Mouse (Mus musculus) C2C12 (cell line): ENCODE results near the gene Gm11214. TPM values are rescaled to one million over a fixed set of nuclear protein-coding genes. Genes with fewer than 3 reads are reported as not detected.

Experiments used
- H3K27me3 ChIP-seq: one replicate; pipeline ENCODE4 v1.6.1; 2011; ENCODE audit not compliant: control insufficient read depth, insufficient read depth, insufficient read length
- H3K36me3 ChIP-seq: one replicate; pipeline ENCODE4 v1.6.1; 2011; ENCODE audit not compliant: control insufficient read depth, insufficient read depth
- H3K4me3 ChIP-seq: one replicate; pipeline ENCODE4 v1.5.1; 2011; ENCODE audit warnings: mild to moderate bottlenecking, control low read depth; ENCODE audit not compliant: poor library complexity, insufficient read depth, severe bottlenecking
- H3K79me2 ChIP-seq: one replicate; pipeline ENCODE4 v1.6.1; 2011; ENCODE audit not compliant: control insufficient read depth, insufficient read depth
- H3K79me3 ChIP-seq: one replicate; pipeline ENCODE4 v1.6.1; 2011; ENCODE audit warnings: low read depth, control low read depth
- H3ac ChIP-seq: one replicate; pipeline ENCODE3; 2011; ENCODE audit warnings: low read depth; ENCODE audit not compliant: control insufficient read depth, insufficient read length
- CEBPB ChIP-seq: IDR thresholded peaks from one replicate; pipeline ENCODE4 v1.6.1; 2011; ENCODE audit warnings: low read depth, mild to moderate bottlenecking, control low read depth, moderate library complexity
- CTCF ChIP-seq: IDR thresholded peaks from one replicate; pipeline ENCODE4 v1.5.1; 2011; ENCODE audit not compliant: control insufficient read depth, insufficient read depth, insufficient read length
- FOSL1 ChIP-seq: IDR thresholded peaks from one replicate; pipeline ENCODE4 v1.8.0; 2011; ENCODE audit warnings: mild to moderate bottlenecking, low read length; ENCODE audit not compliant: poor library complexity, insufficient read depth, severe bottlenecking
- MAX ChIP-seq: IDR thresholded peaks from one replicate; pipeline ENCODE4 v1.6.1; 2011; ENCODE audit warnings: mild to moderate bottlenecking, control low read depth
- MYOD1 ChIP-seq: IDR thresholded peaks from one replicate; pipeline ENCODE4 v1.6.1; 2011; ENCODE audit warnings: low read depth; ENCODE audit not compliant: control insufficient read depth, insufficient read length
- MYOG ChIP-seq: IDR thresholded peaks from one replicate; pipeline ENCODE4 v1.6.1; 2011; ENCODE audit not compliant: control insufficient read depth, insufficient read length; ENCODE audit errors: extremely low read depth
- USF1 ChIP-seq: IDR thresholded peaks from one replicate; pipeline ENCODE4 v1.6.1; 2011; ENCODE audit warnings: low read depth, mild to moderate bottlenecking, control low read depth, moderate library complexity
- polyA plus RNA-seq: library from polyadenylated mRNA; unstranded; fragments of >200 nt; fragmentation: generic; extraction: Trizol; gene quantifications from one replicate; pipeline ENCODE4 v1.2.1, GENCODE M21; 2012; ENCODE audit warnings: missing spikeins

Gene Gm11214
- polyA plus RNA-seq, 1 experiment, result not detected

DNA sequence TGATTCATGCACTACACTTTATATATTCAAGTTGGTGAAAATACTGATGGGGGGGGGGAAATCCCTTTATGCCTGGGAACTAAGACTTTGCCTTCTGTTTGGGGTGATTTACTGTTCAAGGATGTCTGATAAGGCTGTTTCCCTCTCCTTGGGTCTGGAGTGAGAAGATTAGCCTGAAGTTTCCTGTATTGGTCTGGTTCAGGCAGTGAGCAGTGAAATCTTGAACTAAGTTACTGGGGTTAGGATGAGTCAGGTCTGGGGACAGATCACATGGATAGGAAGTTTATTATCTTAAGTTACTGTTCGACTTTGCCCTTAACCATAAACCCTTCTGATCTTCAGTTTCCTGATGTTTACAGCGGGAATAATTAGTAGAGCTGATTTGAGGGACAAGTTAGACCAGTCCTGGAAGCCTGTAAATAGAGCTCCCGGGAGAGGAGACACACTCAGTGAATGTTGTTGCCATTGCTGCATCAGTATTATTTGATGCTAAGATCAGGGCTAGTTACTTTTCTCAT is 37.6 kb downstream of the Gm11214 start:
- no peak overlapping the region for H3ac ChIP-seq
- H3K36me3 ChIP-seq, result no peaks in the 10 kb centered on the region
- H3K4me3 ChIP-seq, result no peak overlapping the region
- H3K27me3 ChIP-seq, result peaks cover 3% of the 10 kb centered on the region
- H3K79me3 ChIP-seq, result no peaks in the 10 kb centered on the region
- TF ChIP-seq MYOG (no peak), MYOD1 (no peak), CTCF (no peak), MAX (no peak), USF1 (no peak)
- no peaks in the 10 kb centered on the region for H3K79me2 ChIP-seq

GRCm38 (mm10) chr4:63622378-63622835 is 40.8 kb downstream of the Gm11214 start, which contains the start of gene Tex48:
Gene Tex48, minus strand, starts transcription at chr4:63622428.
- no peaks in the 10 kb centered on the region for H3K79me2 ChIP-seq
- TF ChIP-seq USF1, result no peak
- TF ChIP-seq CTCF, result no peak
- no peak for TF ChIP-seq MAX
- no peak for TF ChIP-seq CEBPB
- no peak for TF ChIP-seq FOSL1
- TF ChIP-seq MYOG, result no peak
- TF ChIP-seq MYOD1, result no peak

GRCm38 (mm10) chr4:63621861-63622260 is 41.3 kb downstream of the Gm11214 start:
- H3K79me3 ChIP-seq, result no peaks in the 10 kb centered on the region
- no peak for TF ChIP-seq FOSL1
- no peak for TF ChIP-seq USF1
- no peak for TF ChIP-seq MYOD1
- TF ChIP-seq CEBPB, result no peak
- TF ChIP-seq CTCF, result no peak
- TF ChIP-seq MYOG, result no peak
- TF ChIP-seq MAX, result no peak
- peaks cover 3% of the 10 kb centered on the region for H3K27me3 ChIP-seq

More at GRCm38 (mm10) chr4:63622378-63622835, 40.8 kb downstream of the Gm11214 start, which contains the start of gene Tex48:
- H3K4me3 ChIP-seq, result no peak within 1 kb of the TSS
- peaks cover 3% of the 10 kb centered on the region for H3K27me3 ChIP-seq
- H3K79me3 ChIP-seq, result no peaks in the 10 kb centered on the region
- no peaks in the 10 kb centered on the region for H3K36me3 ChIP-seq
- H3ac ChIP-seq, result no peak within 1 kb of the TSS

More at GRCm38 (mm10) chr4:63621861-63622260, 41.3 kb downstream of the Gm11214 start:
- H3K36me3 ChIP-seq, result no peaks in the 10 kb centered on the region
- H3ac ChIP-seq, result no peak overlapping the region
- no peaks in the 10 kb centered on the region for H3K79me2 ChIP-seq
- H3K4me3 ChIP-seq, result no peak overlapping the region

Other genes starting within 250 kb of the Gm11214 start
- gene Whrn, start 167.4 kb downstream of the Gm11214 start, polyA plus RNA-seq, result 28.9 TPM
- gene Atp6v1g1, start 118.6 kb downstream of the Gm11214 start, polyA plus RNA-seq, result 335 TPM
- 19.5 TPM for gene Tmem268, start 104.6 kb downstream of the Gm11214 start, polyA plus RNA-seq
- not detected for gene Gm11213, start 58.1 kb downstream of the Gm11214 start, polyA plus RNA-seq
- gene Tex48, start 41.0 kb downstream of the Gm11214 start, polyA plus RNA-seq, result not detected
- 0.06 TPM for gene Tnfsf15, start 81.7 kb upstream of the Gm11214 start, polyA plus RNA-seq
- gene Tnfsf8, start 198.0 kb upstream of the Gm11214 start, polyA plus RNA-seq, result not detected